Mouse (Mus musculus): ENCODE results near the gene Bcl2l11. TPM values are rescaled to one million over a fixed set of nuclear protein-coding genes. Genes with fewer than 3 reads are reported as not detected.
"Not testable (repeated sequence)": the region's sequence is repeated elsewhere in the genome, so short reads cannot be mapped to it uniquely, and the experiment has no call there.

Bcl2l11 gene
- 27.0 and 34.8 TPM in 2 replicates for total RNA-seq (2021)
- long read RNA-seq, experiment 1, partial matches to known transcripts: 2 of 10 reads
- long read RNA-seq, experiment 1, other reads (novel, unspliced or antisense): 8 of 10 reads
- long read RNA-seq, experiment 2, full-length matches to known transcripts: 4 of 9 reads
- long read RNA-seq, experiment 2, partial matches to known transcripts: 1 of 9 reads
- long read RNA-seq, experiment 2, other reads (novel, unspliced or antisense): 4 of 9 reads

GRCm38 (mm10) chr2:128125635-128126470 lies at the start of gene Bcl2l11:
TSS of gene Bcl2l11 (plus strand) at chr2:128126038.
- peak; percentile 99 for DNase-seq

DNA sequence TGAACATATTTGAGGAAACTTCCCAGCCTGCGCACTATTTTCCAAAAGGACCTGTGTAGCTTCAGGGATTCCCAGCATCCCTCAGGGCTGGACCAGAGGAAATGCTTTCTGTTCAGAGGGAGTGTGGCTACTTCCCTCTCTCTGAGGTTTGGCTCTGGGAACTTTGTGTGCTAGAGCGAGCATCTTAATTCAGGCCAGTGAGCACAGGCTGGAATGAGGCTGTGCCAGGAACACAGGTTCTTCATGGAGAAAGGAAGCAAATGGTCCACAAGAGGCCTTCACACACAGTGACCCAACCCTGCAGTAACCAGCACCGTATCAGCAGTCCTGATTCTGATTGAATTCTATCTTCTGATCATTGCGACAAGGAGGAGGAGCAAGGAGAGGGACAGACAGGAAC lies 48.9 kb upstream of the Bcl2l11 start:
- no peak for DNase-seq

- DNase-seq: peak; percentile 24
Measured at GRCm38 (mm10) chr2:128078859-128079258, 47.0 kb upstream of the Bcl2l11 start.

GRCm38 (mm10) chr2:128079316-128079715 lies 46.5 kb upstream of the Bcl2l11 start:
- DNase-seq: no peak

GRCm38 (mm10) chr2:128083844-128084243 lies 42.0 kb upstream of the Bcl2l11 start:
- no peak for DNase-seq

GRCm38 (mm10) chr2:128084607-128085006 lies 41.2 kb upstream of the Bcl2l11 start:
- no peak for DNase-seq

GRCm38 (mm10) chr2:128085481-128085880 lies 40.4 kb upstream of the Bcl2l11 start:
- no peak for DNase-seq

- DNase-seq: no peak
Measured at GRCm38 (mm10) chr2:128086301-128086886, 39.4 kb upstream of the Bcl2l11 start.

GRCm38 (mm10) chr2:128086996-128087526 lies 38.8 kb upstream of the Bcl2l11 start:
- no peak for DNase-seq

DNA sequence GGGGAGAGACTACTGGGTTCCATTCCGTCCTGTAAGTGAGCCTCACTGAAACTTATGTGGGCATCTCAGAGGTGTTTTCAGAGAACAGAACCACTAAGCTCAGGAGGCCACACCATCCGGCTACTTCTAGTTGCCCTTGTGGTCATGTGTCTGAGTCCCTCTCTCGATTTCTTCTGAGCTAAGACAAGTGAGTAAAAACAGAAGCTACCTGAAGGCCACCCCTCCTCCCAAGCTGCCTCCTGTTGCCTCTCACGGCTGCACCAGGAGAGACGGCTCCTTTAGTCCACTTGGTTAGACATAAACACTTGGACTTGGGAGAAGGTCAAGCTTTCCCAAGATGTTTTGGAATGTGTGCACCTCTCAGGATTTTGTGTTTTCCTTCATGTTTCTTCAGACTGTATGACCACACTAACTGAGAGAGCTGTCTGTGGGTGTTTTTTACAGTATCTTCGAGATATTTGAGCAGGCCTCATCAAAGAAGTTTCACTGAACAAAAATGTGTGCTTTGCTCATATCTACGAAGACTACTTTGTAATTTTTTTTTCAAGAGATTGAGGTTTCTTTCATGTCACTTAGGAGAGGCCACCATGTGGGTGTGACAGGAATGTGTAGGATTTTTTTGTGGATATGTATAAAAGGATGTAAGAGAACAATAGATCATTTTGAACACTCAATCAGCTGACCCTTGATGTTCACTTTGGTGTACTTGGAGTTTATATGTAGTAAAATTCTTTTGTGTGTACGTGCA lies 37.9 kb upstream of the Bcl2l11 start:
- DNase-seq: no peak

DNA sequence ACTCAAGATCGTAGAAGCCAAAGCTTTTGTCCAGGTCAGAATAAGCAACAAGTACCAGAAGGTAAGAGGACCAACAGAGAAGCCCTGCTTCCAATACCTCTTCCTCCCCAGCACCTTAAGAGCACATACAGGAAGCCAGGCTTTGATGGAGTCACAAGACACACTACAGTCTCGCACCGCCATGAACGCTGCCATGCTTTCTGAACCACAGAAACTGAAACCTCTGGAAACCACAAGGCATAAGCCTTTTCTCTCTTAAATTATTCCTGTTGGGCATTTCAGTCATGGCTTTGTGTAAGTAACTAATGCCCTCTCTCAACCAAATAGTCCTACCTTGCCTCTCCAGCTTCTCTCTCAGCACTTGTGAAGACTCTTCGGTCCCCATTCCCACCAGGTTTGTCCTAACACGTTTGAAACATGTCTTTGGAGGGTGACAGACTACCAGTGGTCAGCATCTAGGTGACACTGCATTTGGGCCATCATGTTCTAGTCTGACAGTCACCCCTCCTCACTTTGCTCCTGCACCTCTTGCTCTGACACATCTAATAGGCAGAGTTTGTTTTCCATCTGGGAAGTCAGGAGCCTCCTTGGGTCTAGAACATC lies 35.5 kb upstream of the Bcl2l11 start:
- DNase-seq: no peak

GRCm38 (mm10) chr2:128091431-128092369 lies 34.1 kb upstream of the Bcl2l11 start:
- no peak for DNase-seq

- DNase-seq: no peak
Measured at GRCm38 (mm10) chr2:128092451-128092850, 33.4 kb upstream of the Bcl2l11 start.

- peak; percentile 12 for DNase-seq
Measured at GRCm38 (mm10) chr2:128094196-128094595, 31.6 kb upstream of the Bcl2l11 start.

- DNase-seq: no peak
Measured at GRCm38 (mm10) chr2:128094602-128095001, 31.2 kb upstream of the Bcl2l11 start.

DNA sequence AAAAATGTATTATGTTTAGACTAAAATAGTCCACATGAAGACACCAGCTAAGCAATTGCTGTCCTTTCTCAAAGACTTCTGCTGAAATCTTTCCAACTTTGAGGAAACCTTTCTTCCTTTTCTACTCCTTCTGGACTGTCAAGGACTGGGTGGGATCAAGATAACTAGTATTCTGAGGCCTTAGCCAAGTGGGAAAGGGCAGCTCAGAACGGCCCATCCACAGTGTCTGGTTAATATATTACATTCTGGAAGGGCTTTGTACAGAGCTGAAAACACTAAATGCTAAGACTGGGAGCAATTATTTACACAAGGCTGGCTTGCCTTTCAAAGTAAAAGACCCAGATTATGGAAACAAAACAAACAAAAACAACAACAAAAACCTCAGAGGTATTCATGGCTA lies 30.6 kb upstream of the Bcl2l11 start:
- DNase-seq: no peak

DNA sequence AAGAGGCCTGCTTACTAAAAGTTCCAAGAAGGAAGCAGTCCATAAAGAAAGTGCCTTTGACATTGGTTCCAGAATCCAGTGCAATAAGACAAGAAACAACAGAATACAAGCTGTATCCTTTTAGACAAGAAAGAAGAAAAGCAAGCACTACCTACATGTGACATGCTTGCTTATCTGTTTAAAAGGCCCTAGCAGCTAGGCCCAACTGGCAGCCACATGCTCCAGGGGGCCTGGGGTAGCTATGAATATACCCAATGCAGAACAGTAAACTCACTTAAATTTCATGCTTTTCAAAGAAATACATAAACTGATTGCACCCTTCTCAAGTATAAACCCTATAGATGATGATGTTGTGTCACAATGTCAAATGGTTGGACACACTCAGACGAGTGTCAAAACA lies 29.8 kb upstream of the Bcl2l11 start:
- no peak for DNase-seq

GRCm38 (mm10) chr2:128098118-128098517 lies 27.7 kb upstream of the Bcl2l11 start:
- not testable (repeated sequence) for DNase-seq

DNA sequence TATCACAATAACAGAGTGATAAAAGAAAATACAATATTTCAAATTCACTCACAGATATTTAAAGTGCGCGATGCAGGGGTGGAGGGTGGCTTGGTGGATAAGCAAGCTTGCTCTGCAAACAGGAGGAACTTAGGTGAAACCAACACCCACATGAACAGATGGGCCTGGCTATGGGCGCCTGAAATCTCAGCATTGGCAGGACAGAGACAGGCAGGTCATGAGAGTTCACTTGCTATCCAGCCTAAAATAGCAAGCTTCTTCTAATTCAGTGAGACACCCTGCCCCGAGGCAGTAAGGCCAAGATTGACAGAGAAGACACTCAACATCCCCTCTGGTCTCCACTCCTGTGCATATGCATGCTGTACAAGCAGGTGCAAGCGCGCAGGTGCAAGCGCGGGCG lies 23.8 kb upstream of the Bcl2l11 start:
- DNase-seq: no peak

DNA sequence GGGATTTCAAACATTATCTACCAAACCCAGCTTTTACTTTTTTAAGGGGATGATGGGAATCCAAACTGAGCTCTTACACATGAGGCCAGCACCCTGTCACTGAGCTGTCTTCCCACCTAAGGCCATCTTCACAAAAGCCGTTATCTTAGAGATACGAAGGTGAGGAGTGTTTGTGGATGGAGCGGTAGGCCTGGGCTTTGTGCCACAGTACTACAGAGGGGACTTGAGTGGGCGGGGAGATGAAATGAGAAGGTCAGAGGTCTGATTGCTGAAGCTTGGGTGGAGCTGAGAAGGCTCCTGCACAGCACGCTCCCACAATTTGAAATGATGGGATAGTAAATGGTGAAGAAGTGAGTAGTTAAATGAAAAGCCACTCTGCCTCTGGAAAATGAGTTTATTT lies 21.0 kb upstream of the Bcl2l11 start:
- DNase-seq: no peak

DNA sequence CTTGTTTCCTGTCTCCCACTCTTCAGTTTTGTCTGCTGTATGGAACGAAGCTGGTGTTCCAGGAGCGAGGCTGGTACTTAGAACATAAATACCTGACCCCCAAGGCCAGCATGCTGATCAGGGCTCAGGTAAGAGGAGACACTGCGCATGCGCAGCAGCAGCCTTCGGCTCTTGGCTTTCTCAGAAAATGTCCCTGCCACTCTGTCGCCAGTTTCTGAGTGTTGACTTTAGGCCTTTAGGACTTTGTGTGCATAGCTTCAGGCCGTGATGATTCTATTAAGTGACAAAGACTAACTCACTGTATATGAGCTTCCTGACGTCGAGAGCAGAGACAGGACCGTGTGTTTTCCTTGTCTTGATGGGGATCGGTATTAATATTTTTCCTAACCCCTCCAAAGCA lies 20.2 kb upstream of the Bcl2l11 start:
- DNase-seq: no peak

All from adrenal gland, postnatal 14 days (tissue).